Mouse (Mus musculus): ENCODE measurements around the gene Alg9. TPM values are rescaled to one million over a fixed set of nuclear protein-coding genes. Genes with fewer than 3 reads are reported as not detected.
A peak's percentile ranks its signal among the peaks of the same experiment; 100 is the strongest.

Gene Alg9
- polyA plus RNA-seq, 1 experiment from 2014 or later = 27.5 TPM

DNA sequence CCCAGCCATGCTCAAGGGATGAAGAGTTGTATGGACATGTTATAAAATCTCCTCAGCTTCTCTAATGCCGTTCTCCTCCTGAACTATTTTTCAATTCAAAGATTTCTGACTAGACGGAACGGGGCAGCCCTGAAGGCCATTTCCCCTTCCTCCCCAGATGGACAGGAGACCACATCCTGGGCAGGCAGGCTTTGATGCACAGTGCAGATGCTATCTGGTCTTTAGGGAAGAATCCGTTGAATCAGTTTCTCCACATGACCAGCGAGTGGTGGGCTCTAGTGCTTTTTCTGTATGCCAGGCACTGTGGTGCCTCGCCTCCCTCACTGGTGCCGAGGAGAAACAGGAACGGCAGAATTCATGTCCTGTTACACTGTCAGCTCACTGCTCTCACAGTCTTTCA, 59.0 kb downstream of the Alg9 start:
- ATAC-seq (no peak), DNase-seq (ENCODE audit: low read depth, low spot score) (no peak)
- POLR2A ChIA-PET = interaction anchor here (0.7 kb wide), 1 partner anchor 222 kb away, joined by 5 read pairs; no protein-coding TSS in a partner anchor
- CTCF ChIA-PET = interaction anchor here (1.6 kb wide), 2 partner anchors 8 to 12 kb away, joined by 4 to 6 read pairs; partner anchors contain the start of gene Ppp2r1b
- TF ChIP-seq CTCF (IDR thresholded peaks at IDR 0.05) = no peak
- H3K27me3 ChIP-seq = no peaks in the 10 kb centered on the region
- in situ Hi-C loops (cut with MboI; ENCODE audit: low pct_unique_long_range_greater_than_20kb) = no loop called here

DNA sequence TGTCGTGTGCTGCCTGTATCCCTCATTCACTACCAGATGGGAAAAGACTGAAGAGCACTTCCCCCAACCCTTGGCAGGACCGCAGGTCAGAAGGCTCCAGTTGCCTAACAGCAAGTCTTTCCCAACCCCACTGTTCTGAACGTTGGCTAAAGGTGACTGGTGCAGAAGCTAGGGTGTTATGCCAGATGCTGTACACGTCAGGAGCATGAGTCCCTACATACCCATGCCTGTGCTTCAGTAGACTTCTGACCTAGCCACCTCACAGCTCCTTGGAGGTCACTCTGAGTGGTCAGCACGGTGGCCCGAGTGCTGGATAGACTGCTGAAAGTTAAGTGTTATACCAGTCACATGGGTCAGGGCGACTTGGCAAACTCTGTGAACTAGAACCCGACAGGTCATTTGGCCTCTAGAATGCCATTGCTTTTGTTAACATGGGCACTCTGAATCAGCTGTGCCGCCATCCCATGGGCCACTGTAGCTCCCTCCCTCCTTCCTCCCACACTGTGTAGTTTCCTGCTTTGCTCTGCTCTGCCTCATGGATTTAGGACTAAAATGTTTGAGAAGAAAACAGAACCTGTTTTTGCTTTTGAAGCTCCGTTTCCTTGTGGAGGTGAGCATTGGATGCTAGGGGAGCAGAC, 60.4 kb downstream of the Alg9 start:
- in situ Hi-C loops (cut with MboI; ENCODE audit: low pct_unique_long_range_greater_than_20kb) = no loop called here
- ATAC-seq (no peak), DNase-seq (ENCODE audit: low read depth, low spot score) (no peak)
- CTCF ChIA-PET = interaction anchor here (1.2 to 1.6 kb wide), 3 partner anchors 9 to 11 kb away, joined by 3 to 6 read pairs (median 4); partner anchors contain the start of gene Ppp2r1b
- no peaks in the 10 kb centered on the region for H3K27me3 ChIP-seq
- POLR2A ChIA-PET = interaction anchor here (1.2 kb wide), 1 partner anchor 11 kb away, joined by 3 read pairs; no protein-coding TSS in a partner anchor
- TF ChIP-seq CTCF (IDR thresholded peaks at IDR 0.05) = no peak

DNA sequence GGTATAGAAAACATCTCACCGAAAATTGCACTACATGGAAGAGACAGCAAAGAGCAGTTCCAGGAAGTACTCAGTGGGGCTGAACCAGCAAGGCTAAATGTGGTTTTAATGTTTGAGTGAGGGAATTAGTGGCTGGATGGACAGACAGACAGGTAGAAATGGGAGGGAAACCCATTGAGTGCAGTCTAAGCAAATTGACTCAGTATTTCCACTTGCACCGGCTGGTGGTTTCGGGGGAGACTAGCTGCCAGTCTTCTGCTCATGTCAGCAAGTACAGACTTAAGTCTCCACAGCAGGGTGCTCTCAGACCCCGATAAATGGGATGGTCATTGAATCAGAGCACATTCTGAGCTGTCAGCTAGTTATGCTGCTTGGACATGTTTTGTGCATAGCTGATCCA, 61.3 kb downstream of the Alg9 start:
- no peak for TF ChIP-seq CTCF (IDR thresholded peaks at IDR 0.05)
- ATAC-seq (no peak), DNase-seq (ENCODE audit: low read depth, low spot score) (no peak)
- CTCF ChIA-PET = interaction anchor here (1.2 kb wide), 1 partner anchor 12 kb away, joined by 3 read pairs; no protein-coding TSS in a partner anchor
- in situ Hi-C loops (cut with MboI; ENCODE audit: low pct_unique_long_range_greater_than_20kb) = no loop called here
- POLR2A ChIA-PET = no interaction called here
- no peaks in the 10 kb centered on the region for H3K27me3 ChIP-seq

DNA sequence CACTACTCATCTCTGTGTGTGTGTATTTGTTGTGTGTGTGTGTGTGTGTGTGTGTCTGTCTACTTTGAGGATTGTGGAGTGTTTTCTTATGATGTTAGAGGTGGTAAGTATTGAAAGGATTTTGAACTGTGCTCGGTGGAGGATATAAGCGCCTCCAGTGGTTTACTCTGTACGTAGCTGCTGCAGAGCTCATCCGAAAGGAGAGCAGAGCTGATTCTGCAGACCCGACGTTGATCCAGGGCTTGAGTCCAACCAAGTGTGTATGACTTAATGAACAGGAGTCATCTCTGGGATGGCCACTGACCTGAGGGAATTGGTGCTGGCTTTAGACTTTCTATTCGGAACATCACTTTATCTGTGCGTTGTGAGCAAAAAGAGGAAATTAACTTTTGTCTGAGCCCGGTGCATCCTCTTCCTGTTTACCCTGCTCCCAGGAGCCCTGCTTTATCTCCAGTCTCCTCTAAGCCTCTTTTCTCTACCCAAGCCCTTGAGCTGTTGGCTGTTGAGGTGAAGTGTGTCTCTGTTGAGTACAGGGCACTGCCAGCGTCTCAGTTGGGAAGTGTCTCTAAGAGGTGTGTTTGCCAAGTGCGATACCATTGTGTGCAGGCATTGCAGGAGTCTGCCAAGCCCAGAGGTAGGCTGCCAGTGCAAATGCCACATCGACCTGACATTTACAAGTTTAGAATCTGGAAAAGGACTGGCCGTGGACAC, 66.4 kb downstream of the Alg9 start:
- H3K27me3 ChIP-seq = no peaks in the 10 kb centered on the region
- POLR2A ChIA-PET = no interaction called here
- ATAC-seq = no peak
- CTCF ChIA-PET = no interaction called here
- DNase-seq (ENCODE audit: low read depth, low spot score) = no peak
- no peak for TF ChIP-seq CTCF (IDR thresholded peaks at IDR 0.05)
- in situ Hi-C loops (cut with MboI; ENCODE audit: low pct_unique_long_range_greater_than_20kb) = no loop called here

DNA sequence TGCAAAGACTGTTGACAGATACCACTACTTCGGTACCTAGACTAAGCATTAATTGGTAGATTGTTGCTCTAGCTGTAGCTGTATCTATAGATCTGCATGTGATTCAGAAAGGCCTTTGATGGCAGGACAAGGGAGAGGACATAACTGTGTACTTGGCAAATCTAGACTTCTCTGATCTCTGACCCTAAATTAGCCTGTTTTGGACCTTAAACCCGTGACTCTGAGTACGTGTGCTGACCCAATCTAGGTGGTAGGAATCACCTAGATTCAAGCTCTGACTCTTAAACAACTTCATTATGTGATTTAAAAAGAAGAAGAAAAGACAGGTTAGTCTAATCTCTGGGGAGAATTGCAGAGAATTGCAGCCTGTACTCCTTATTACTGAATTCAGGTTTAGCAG, 70.3 kb downstream of the Alg9 start, which contains the start of gene Ppp2r1b:
Ppp2r1b (plus strand) TSS at position 221 of the 400 bp plus-strand sequence.
- no peaks in the 10 kb centered on the region for H3K27me3 ChIP-seq
- in situ Hi-C loops (cut with MboI; ENCODE audit: low pct_unique_long_range_greater_than_20kb) = no loop called here
- no peak for ATAC-seq
- no peak for TF ChIP-seq CTCF (IDR thresholded peaks at IDR 0.05)
- POLR2A ChIA-PET = no interaction called here
- no peak for DNase-seq (ENCODE audit: low read depth, low spot score)
- CTCF ChIA-PET = interaction anchor here (2.5 kb wide), 1 partner anchor 10 kb away, joined by 6 read pairs; no protein-coding TSS in a partner anchor

DNA sequence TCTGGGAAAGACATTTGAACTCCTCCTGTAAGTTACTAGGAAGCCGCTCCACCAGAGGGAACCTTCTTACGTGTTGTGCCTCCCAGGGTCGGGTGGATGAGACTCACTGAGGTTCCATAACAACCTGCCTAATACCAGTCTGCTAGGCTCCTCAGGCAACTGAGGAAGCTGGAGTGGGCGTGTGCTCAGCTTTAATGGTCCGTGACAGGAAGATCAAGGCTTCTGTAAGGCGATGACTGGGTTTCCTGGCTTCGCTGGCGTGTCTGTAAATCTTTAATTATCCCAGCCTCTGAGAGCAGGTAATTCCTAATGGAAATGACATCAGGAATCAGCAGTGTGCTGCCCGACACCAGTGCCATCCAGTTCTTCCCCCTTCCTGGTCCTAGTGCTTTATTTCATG, 70.7 kb downstream of the Alg9 start:
- ATAC-seq = peak; percentile 75
- ChIA-PET CTCF (interaction anchor here (2.5 kb wide), 1 partner anchor 11 kb away, joined by 6 read pairs; no protein-coding TSS in a partner anchor), POLR2A (no interaction called here)
- in situ Hi-C loops (cut with MboI; ENCODE audit: low pct_unique_long_range_greater_than_20kb) = no loop called here
- DNase-seq (ENCODE audit: low read depth, low spot score) = peak; percentile 60
- no peak for TF ChIP-seq CTCF (IDR thresholded peaks at IDR 0.05)
- H3K27me3 ChIP-seq = no peaks in the 10 kb centered on the region

DNA sequence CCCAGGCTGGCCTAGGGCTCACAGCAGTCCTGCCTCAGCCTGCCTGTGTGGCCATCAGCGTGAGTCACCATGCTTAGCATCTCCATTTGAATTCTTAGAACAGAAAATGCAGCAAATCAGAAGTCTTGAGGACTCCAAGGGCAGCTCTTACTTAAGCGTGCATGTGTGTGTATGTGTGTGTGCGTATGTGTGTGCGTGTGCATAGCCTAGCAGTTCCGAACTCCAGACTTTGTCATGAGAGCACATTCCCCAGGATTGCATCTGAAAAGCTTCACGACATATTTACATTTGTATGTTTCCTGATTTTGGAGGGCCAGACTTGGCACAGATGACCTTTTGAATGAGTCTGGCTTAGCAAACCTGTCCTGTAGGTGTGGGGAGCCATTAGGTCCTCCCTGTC, 72.3 kb downstream of the Alg9 start:
- CTCF ChIA-PET = interaction anchor here (0.8 to 4.7 kb wide), 5 partner anchors 10 to 445 kb away, joined by 3 to 33 read pairs (median 5); no protein-coding TSS in a partner anchor
- in situ Hi-C loops (cut with MboI; ENCODE audit: low pct_unique_long_range_greater_than_20kb) = no loop called here
- POLR2A ChIA-PET = no interaction called here
- no peak for TF ChIP-seq CTCF (IDR thresholded peaks at IDR 0.05)
- no peak for ATAC-seq
- DNase-seq (ENCODE audit: low read depth, low spot score) = no peak
- no peaks in the 10 kb centered on the region for H3K27me3 ChIP-seq

DNA sequence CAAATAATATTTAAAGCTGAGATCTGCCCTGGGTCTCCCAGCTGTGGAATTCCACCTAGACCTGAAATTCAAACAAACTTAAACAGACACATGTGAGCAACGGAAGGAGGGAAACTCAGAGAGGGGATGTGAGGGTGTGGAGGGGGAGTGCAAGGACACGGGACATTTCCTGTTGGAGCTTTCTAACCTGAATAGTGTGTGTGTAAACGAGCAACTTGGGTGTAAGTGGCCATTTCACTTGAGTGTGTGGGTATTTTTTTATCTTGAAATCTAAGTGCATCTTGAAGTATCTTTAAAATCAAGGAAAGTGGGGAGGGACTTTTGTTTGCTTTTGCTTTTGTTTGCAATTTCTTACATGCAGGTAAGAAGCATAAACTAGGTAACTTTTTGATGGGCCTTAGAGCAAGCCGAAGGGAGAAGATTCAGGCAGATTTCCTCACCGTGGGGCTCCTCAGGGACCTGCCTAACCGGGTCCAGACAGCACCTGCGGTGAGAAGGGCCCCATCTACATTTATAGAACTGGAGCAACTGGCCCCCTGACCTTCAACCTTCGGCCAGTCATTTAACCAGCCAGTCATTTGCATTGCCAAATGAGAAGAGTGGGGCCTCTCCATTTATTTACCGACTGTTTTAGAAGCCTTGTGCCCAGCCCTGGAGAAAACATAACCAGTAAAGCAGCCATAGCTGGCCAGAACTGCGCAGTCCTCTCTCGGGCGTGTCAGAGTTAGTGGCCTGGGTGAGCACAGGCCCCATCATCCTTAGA, 73.0 kb downstream of the Alg9 start:
- POLR2A ChIA-PET = no interaction called here
- in situ Hi-C loops (cut with MboI; ENCODE audit: low pct_unique_long_range_greater_than_20kb) = no loop called here
- CTCF ChIA-PET = interaction anchor here (1.4 to 4.7 kb wide), 3 partner anchors 9 to 445 kb away, joined by 3 to 33 read pairs (median 5); no protein-coding TSS in a partner anchor
- ATAC-seq (no peak), DNase-seq (ENCODE audit: low read depth, low spot score) (no peak)
- TF ChIP-seq CTCF (IDR thresholded peaks at IDR 0.05) = no peak
- no peaks in the 10 kb centered on the region for H3K27me3 ChIP-seq

DNA sequence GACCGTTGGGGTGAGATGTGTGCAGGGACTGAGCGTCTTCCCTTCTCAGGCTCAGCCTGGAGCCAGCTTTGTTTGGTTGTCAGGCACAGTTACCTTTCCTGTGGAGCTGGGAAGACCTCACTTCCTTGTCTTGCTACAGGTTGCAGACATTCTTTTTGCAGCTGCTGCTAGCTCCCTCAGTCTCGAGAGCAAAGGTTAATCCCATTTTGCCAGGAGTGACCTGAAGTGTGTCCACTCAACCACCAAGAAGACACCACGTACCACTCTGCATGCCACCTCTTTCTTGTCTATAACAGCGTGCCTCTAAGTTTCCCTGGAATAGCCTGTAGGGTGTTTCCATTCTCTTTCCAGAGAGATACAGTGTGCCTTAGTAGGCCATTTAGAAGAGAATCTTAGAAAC, 74.0 kb downstream of the Alg9 start:
- no peaks in the 10 kb centered on the region for H3K27me3 ChIP-seq
- TF ChIP-seq CTCF (IDR thresholded peaks at IDR 0.05) = no peak
- in situ Hi-C loops (cut with MboI; ENCODE audit: low pct_unique_long_range_greater_than_20kb) = no loop called here
- ATAC-seq (no peak), DNase-seq (ENCODE audit: low read depth, low spot score) (no peak)
- POLR2A ChIA-PET = no interaction called here
- CTCF ChIA-PET = interaction anchor here (1.5 to 4.7 kb wide), 5 partner anchors 36 to 303 kb away, joined by 3 to 33 read pairs (median 4); no protein-coding TSS in a partner anchor

DNA sequence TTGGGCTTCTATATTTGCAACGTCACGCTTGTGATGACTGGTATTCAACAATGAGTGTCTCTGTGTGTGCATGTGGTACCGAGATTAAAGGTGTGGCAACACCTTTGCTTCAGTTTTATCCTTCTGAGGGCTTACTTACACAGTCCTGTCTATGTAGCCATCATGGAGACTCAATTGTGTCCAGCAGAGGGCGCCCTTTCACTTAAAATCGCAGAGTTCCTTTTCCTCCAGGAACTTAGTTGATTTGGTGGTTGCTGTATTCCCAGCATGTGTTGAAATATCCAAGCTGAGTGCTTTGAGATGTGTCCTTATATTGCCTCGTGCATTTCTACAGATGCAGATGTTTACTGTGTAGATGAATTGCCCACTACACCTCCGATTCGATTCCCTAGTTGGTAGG, 74.4 kb downstream of the Alg9 start:
- ChIA-PET POLR2A (interaction anchor here (0.6 to 1.2 kb wide), 2 partner anchors 157 to 159 kb away, joined by 3 to 4 read pairs; no protein-coding TSS in a partner anchor), CTCF (interaction anchor here (1.1 to 4.7 kb wide), 6 partner anchors 36 to 303 kb away, joined by 3 to 33 read pairs (median 4); no protein-coding TSS in a partner anchor)
- ATAC-seq = peak; percentile 23
- no peaks in the 10 kb centered on the region for H3K27me3 ChIP-seq
- in situ Hi-C loops (cut with MboI; ENCODE audit: low pct_unique_long_range_greater_than_20kb) = no loop called here
- no peak for DNase-seq (ENCODE audit: low read depth, low spot score)
- TF ChIP-seq CTCF (IDR thresholded peaks at IDR 0.05) = peak; percentile 86
